Mouse (Mus musculus): Measurements from ENCODE around the gene Negr1.

DNA sequence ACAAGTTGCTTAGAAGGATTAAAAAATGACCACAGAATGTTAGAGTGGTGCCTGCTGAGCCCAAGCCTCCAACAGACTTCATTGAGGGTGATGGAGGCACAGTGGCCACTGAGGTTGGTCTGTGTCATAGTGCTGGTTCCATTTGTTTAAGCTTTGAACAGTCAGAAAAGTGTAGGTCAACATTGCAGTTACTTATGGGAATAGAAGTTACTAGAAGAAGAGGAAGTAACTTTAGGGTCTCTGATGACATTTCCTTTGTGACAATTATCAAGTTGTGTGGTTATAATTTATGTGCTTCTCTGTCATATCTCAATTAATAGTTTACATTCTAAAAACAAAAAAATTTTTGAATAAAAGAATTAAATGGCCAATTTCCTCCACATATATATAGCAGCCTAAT lies 719.7 kb downstream of the Negr1 start:
- TF ChIP-seq MAX (IDR thresholded peaks at IDR 0.05) (no peak), CTCF (IDR thresholded peaks at IDR 0.05; ENCODE audit: control insufficient read depth, insufficient read depth, insufficient read length) (no peak), FOSL1 (IDR thresholded peaks at IDR 0.05; ENCODE audit: insufficient read depth, low read length, poor library complexity, severe bottlenecking) (no peak), MYOG (IDR thresholded peaks at IDR 0.05; ENCODE audit: control insufficient read depth, extremely low read depth, insufficient read length) (no peak)
